In genomic region chr10:43171106-43171505, GRCm38 (mm10) we compare ENCODE assay signal across 8 mouse cellular contexts. TPM values are rescaled to one million over a fixed set of nuclear protein-coding genes. Genes with fewer than 3 reads are reported as not detected.
DNase-seq lines count a peak whose midpoint lies in the region; ATAC-seq lines count a peak whose summit lies in the region.

No protein-coding gene starts in this region.

- WGBS in lung, embryonic 15.5 days, result 6% methylated on average over 8 of the region's 8 CpGs
- WGBS in heart, embryonic 11.5 days (ENCODE audit: insufficient replicate concordance), result 2% methylated on average over 8 of the region's 8 CpGs
- 5% methylated on average over 8 of the region's 8 CpGs for WGBS in limb, embryonic 15.5 days

- H3K36me3 ChIP-seq in lung, embryonic 15.5 days, result no peaks in the 10 kb centered on the region
- H3K36me3 ChIP-seq in heart, embryonic 11.5 days (ENCODE audit: control insufficient read depth, insufficient read depth, low read length), result no peaks in the 10 kb centered on the region
- no peaks in the 10 kb centered on the region for H3K36me3 ChIP-seq in limb, embryonic 15.5 days

- peak overlapping the region; percentile 7; the same call in 1 of the 2 replicates for H3K4me2 ChIP-seq in lung, embryonic 15.5 days
- peak overlapping the region; percentile 85 for H3K4me2 ChIP-seq in heart, embryonic 11.5 days
- H3K4me2 ChIP-seq in limb, embryonic 15.5 days, result peak overlapping the region; percentile 89

- DNase-seq in lung, postnatal 25 days (ENCODE audit: low spot score), result no peak
- DNase-seq in frontal cortex, postnatal 25 days (ENCODE audit: low spot score in 2 of 2), result no peak
- no peak for DNase-seq in urinary bladder, postnatal 36 days (ENCODE audit: low spot score in 2 of 2)
- DNase-seq in thymus, postnatal 0 days (ENCODE audit: low spot score), result no peak
- DNase-seq in layer of hippocampus, adult 11-12 months (ENCODE audit: low spot score), result no peak

- no peak for ATAC-seq in lung, embryonic 15.5 days (ENCODE audit: borderline replicate concordance, extremely low read depth, low FRiP score, low TSS enrichment)
- no peak for ATAC-seq in heart, embryonic 11.5 days (replicated peaks; ENCODE audit: insufficient number of reproducible peaks, low FRiP score, low TSS enrichment)
- ATAC-seq in limb, embryonic 15.5 days (ENCODE audit: insufficient number of reproducible peaks, low FRiP score, low TSS enrichment, low read depth), result no peak

- H3K4me3 ChIP-seq in lung, embryonic 15.5 days, result no peak overlapping the region
- H3K4me3 ChIP-seq in heart, embryonic 11.5 days (ENCODE audit: low read depth, low read length), result peak overlapping the region; percentile 28
- peak overlapping the region; percentile 21 for H3K4me3 ChIP-seq in limb, embryonic 15.5 days

- peaks cover 25% of the 10 kb centered on the region for H3K4me1 ChIP-seq in lung, embryonic 15.5 days
- H3K4me1 ChIP-seq in heart, embryonic 11.5 days (ENCODE audit: control insufficient read depth, insufficient read depth, low read length), result peaks cover 12% of the 10 kb centered on the region
- H3K4me1 ChIP-seq in limb, embryonic 15.5 days, result peaks cover 35% of the 10 kb centered on the region

- no peaks in the 10 kb centered on the region for H3K9me3 ChIP-seq in lung, embryonic 15.5 days
- H3K9me3 ChIP-seq in heart, embryonic 11.5 days (replicated peaks; ENCODE audit: control insufficient read depth, low read length), result no peaks in the 10 kb centered on the region
- no peaks in the 10 kb centered on the region for H3K9me3 ChIP-seq in limb, embryonic 15.5 days

- no peak overlapping the region for H3K27ac ChIP-seq in lung, embryonic 15.5 days
- peak overlapping the region; percentile 63 for H3K27ac ChIP-seq in heart, embryonic 11.5 days (ENCODE audit: low read depth, low read length)
- no peak overlapping the region for H3K27ac ChIP-seq in limb, embryonic 15.5 days

- no peak overlapping the region for H3K9ac ChIP-seq in lung, embryonic 15.5 days
- H3K9ac ChIP-seq in heart, embryonic 11.5 days (ENCODE audit: low read depth, low read length), result peak overlapping the region; percentile 60
- H3K9ac ChIP-seq in limb, embryonic 15.5 days, result no peak overlapping the region

- peaks cover 66% of the 10 kb centered on the region for H3K27me3 ChIP-seq in lung, embryonic 15.5 days
- H3K27me3 ChIP-seq in heart, embryonic 11.5 days (ENCODE audit: control insufficient read depth, insufficient read depth, low read length), result peaks cover 14% of the 10 kb centered on the region
- peaks cover 17% of the 10 kb centered on the region; the same call in 1 of the 2 replicates for H3K27me3 ChIP-seq in limb, embryonic 15.5 days

RNA-seq across cellular contexts. Expression of gene Sobp, which starts 3.2 kb away (rescaled TPM):
- 0.39 and 0.66 TPM in 2 replicates for polyA plus RNA-seq in lung, embryonic 15.5 days (2015; fragmentation: Nextera tagmentation; extraction: Ambion mirVana)
- polyA plus RNA-seq in heart, embryonic 11.5 days (2014; fragmentation: Nextera tagmentation; extraction: Ambion mirVana), result 1.9 and 2.4 TPM in 2 replicates
- polyA plus RNA-seq in limb, embryonic 15.5 days (2015; fragmentation: Nextera tagmentation; extraction: Ambion mirVana), result 2.6 and 2.9 TPM in 2 replicates
- polyA plus RNA-seq in thymus, postnatal 0 days (2015; fragmentation: Nextera tagmentation; extraction: Ambion mirVana), result 0.17 and 0.22 TPM in 2 replicates

RNA-seq across cellular contexts. Expression of gene 9030612E09Rik, which starts 3.4 kb away (rescaled TPM):
- polyA plus RNA-seq in lung, embryonic 15.5 days (2015; fragmentation: Nextera tagmentation; extraction: Ambion mirVana), result 0.25 and 0.36 TPM in 2 replicates
- polyA plus RNA-seq in heart, embryonic 11.5 days (2014; fragmentation: Nextera tagmentation; extraction: Ambion mirVana), result 0.36 and 0.42 TPM in 2 replicates
- polyA plus RNA-seq in limb, embryonic 15.5 days (2015; fragmentation: Nextera tagmentation; extraction: Ambion mirVana), result 0.68 and 1.1 TPM in 2 replicates
- 0.12 and 0.15 TPM in 2 replicates for polyA plus RNA-seq in thymus, postnatal 0 days (2015; fragmentation: Nextera tagmentation; extraction: Ambion mirVana)

RNA-seq across cellular contexts. Expression of gene Pdss2, which starts 50.2 kb away (rescaled TPM):
- 10.1 and 11.9 TPM in 2 replicates for polyA plus RNA-seq in lung, embryonic 15.5 days (2015; fragmentation: Nextera tagmentation; extraction: Ambion mirVana)
- polyA plus RNA-seq in heart, embryonic 11.5 days (2014; fragmentation: Nextera tagmentation; extraction: Ambion mirVana), result 10.6 and 11.6 TPM in 2 replicates
- polyA plus RNA-seq in limb, embryonic 15.5 days (2015; fragmentation: Nextera tagmentation; extraction: Ambion mirVana), result 8.8 TPM in 2 replicates
- polyA plus RNA-seq in thymus, postnatal 0 days (2015; fragmentation: Nextera tagmentation; extraction: Ambion mirVana), result 9.2 and 10.1 TPM in 2 replicates

Comparison
In these comparisons a context has a peak if more than half of its experiments do, and no peak if none do; other contexts are left out.
1. H3K4me2 ChIP-seq: peak in every context shown above with its lines; median percentile 89 in limb, embryonic 15.5 days; 85 in heart, embryonic 11.5 days; 7 in lung, embryonic 15.5 days.